Mouse (Mus musculus) olfactory bulb, adult 2 months (tissue): Measurements from ENCODE around the gene Olfr543.
A peak's percentile ranks its signal among the peaks of the same experiment; 100 is the strongest.

Experiments used
- CTCF ChIP-seq: fragments of 200-500 bp; IDR thresholded peaks from 2 replicates; pipeline ENCODE4 v1.5.1; 2012; ENCODE audit warnings: low read depth, mild to moderate bottlenecking, low read length, moderate library complexity; ENCODE audit not compliant: insufficient read depth
- POLR2A ChIP-seq: fragments of 200-500 bp; IDR thresholded peaks from 2 replicates; pipeline ENCODE4 v1.6.1; 2012; ENCODE audit warnings: mild to moderate bottlenecking, low read depth, low read length, moderate library complexity; ENCODE audit not compliant: insufficient read depth

DNA sequence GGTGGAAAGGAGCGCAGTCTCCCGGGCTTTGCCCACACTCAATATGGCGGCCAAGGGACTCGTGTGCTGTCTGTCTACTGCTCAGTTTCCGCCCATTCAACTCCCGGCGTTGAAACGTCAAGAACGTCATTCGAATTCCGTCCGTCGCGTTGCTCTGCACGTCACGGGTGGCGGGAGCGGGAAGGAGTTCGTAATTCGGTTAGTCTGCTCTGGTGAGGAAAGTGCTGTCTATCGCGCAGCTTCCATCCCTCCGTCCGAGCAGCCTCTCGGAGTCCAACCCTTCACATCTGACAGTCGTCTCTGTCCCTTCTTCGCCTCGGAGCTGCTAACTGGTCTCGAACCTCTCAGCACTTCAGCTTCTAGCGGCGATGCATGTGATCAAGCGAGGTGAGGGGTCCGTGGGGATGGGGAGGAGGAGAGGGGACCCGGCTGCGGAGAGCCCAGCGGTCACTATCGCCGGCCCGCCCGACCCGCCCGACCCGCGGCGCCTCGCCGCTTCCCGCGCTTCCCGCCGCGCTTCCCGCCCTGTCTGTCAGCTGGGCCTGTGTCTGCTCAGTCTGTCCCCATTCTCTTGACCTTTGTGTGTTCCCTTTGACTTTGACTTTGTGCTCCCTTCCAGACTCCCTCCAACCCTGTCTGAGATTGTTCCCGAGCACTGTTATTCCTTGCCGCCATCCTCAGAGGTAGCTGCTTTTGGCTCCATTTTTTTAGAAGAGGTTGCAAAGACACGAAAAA, 39.7 kb downstream of the Olfr543 start, which contains the start of gene Rrm1:
- TF ChIP-seq POLR2A: 0 out of 2 replicates have a peak, but pooled peaks have one; percentile 21
- TF ChIP-seq CTCF: no peak
